Mouse (Mus musculus) layer of hippocampus, adult 2 months (tissue): ENCODE data around the gene Cbfa2t2. TPM values are rescaled to one million over a fixed set of nuclear protein-coding genes. Genes with fewer than 3 reads are reported as not detected.

Source experiments
- DNase-seq, 2 experiments: peaks; one replicate each; pipeline ENCODE4 v3.0.0; 2022; ENCODE audit warnings: low spot score in 2 of 2
- H3K27ac ChIP-seq: fragments of 200-600 bp; 2 replicates; pipeline ENCODE4 v1.8.1; 2022
- H3K4me3 ChIP-seq: fragments of 200-600 bp; 2 replicates; pipeline ENCODE4 v1.8.1; 2022; ENCODE audit warnings: mild to moderate bottlenecking
- CTCF ChIP-seq: fragments of 200-600 bp; conservative IDR thresholded peaks from 2 replicates; pipeline ENCODE4 v1.8.1; 2022; ENCODE audit warnings: antibody characterized with exemption, mild to moderate bottlenecking, moderate library complexity
- total RNA-seq, 2 experiments: library from RNA; stranded (reverse); gene quantifications; 2 replicates each; pipeline ENCODE4 v1.2.3; 2021

Gene Cbfa2t2
- total RNA-seq, 2 experiments from 2014 or later: 55.1 to 55.8 TPM

GRCm38 (mm10) chr2:154500758-154501157 is 64.5 kb downstream of the Cbfa2t2 start:
- no peak overlapping the region for H3K27ac ChIP-seq
- DNase-seq: no peak
- no peak overlapping the region for H3K4me3 ChIP-seq
- no peak for TF ChIP-seq CTCF

GRCm38 (mm10) chr2:154507076-154507475 is 70.8 kb downstream of the Cbfa2t2 start:
- DNase-seq: no peak
- H3K27ac ChIP-seq: peak overlapping the region; percentile 68
- H3K4me3 ChIP-seq: no peak overlapping the region
- TF ChIP-seq CTCF: no peak

- peak; percentile 50 for TF ChIP-seq CTCF
- peak in 1 of 2 experiments; percentile 14 for DNase-seq
- Histone ChIP-seq H3K4me3 (no peak overlapping the region), H3K27ac (peak overlapping the region; percentile 68)
Observed at GRCm38 (mm10) chr2:154507566-154508283, 71.4 kb downstream of the Cbfa2t2 start.

GRCm38 (mm10) chr2:154508450-154508849 is 72.2 kb downstream of the Cbfa2t2 start:
- Histone ChIP-seq H3K4me3 (no peak overlapping the region), H3K27ac (peak overlapping the region; percentile 68)
- TF ChIP-seq CTCF: no peak
- DNase-seq: no peak

- Histone ChIP-seq H3K4me3 (no peak overlapping the region), H3K27ac (no peak overlapping the region)
- TF ChIP-seq CTCF: no peak
- no peak for DNase-seq
Observed at GRCm38 (mm10) chr2:154510141-154510540, 73.9 kb downstream of the Cbfa2t2 start.

GRCm38 (mm10) chr2:154516944-154517343 is 80.7 kb downstream of the Cbfa2t2 start:
- no peak for DNase-seq
- no peak for TF ChIP-seq CTCF
- peak overlapping the region; percentile 44; the same call in 1 of the 2 replicates for H3K27ac ChIP-seq
- no peak overlapping the region for H3K4me3 ChIP-seq

- Histone ChIP-seq H3K4me3 (no peak overlapping the region), H3K27ac (peak overlapping the region; percentile 44; the same call in 1 of the 2 replicates)
- no peak for DNase-seq
- no peak for TF ChIP-seq CTCF
Observed at GRCm38 (mm10) chr2:154517424-154517823, 81.1 kb downstream of the Cbfa2t2 start.

- Histone ChIP-seq H3K27ac (no peak overlapping the region), H3K4me3 (no peak overlapping the region)
- no peak for DNase-seq
- no peak for TF ChIP-seq CTCF
Observed at GRCm38 (mm10) chr2:154521449-154521848, 85.2 kb downstream of the Cbfa2t2 start.

- DNase-seq: no peak
- Histone ChIP-seq H3K27ac (no peak overlapping the region), H3K4me3 (no peak overlapping the region)
- TF ChIP-seq CTCF: no peak
Observed at GRCm38 (mm10) chr2:154522334-154522733, 86.1 kb downstream of the Cbfa2t2 start.

- no peak for TF ChIP-seq CTCF
- DNase-seq: peak; percentile 38 to 80
- Histone ChIP-seq H3K4me3 (no peak overlapping the region), H3K27ac (peak overlapping the region; percentile 85)
Observed at GRCm38 (mm10) chr2:154525285-154525684, 89.0 kb downstream of the Cbfa2t2 start.

- TF ChIP-seq CTCF: no peak
- Histone ChIP-seq H3K27ac (peak overlapping the region; percentile 85), H3K4me3 (no peak overlapping the region)
- DNase-seq: no peak
Observed at GRCm38 (mm10) chr2:154526531-154526930, 90.2 kb downstream of the Cbfa2t2 start.

- no peak for DNase-seq
- Histone ChIP-seq H3K4me3 (no peak overlapping the region), H3K27ac (no peak overlapping the region; the same call in 1 of the 2 replicates)
- TF ChIP-seq CTCF: no peak
Observed at GRCm38 (mm10) chr2:154532888-154533287, 96.6 kb downstream of the Cbfa2t2 start.

GRCm38 (mm10) chr2:154534704-154535270 is 98.5 kb downstream of the Cbfa2t2 start:
- no peak for TF ChIP-seq CTCF
- DNase-seq: no peak

GRCm38 (mm10) chr2:154538310-154538709 is 102.0 kb downstream of the Cbfa2t2 start:
- no peak for TF ChIP-seq CTCF
- H3K4me3 ChIP-seq: no peak overlapping the region
- DNase-seq: peak; percentile 47 to 69
- peak overlapping the region; percentile 84 for H3K27ac ChIP-seq

More at GRCm38 (mm10) chr2:154534704-154535270, 98.5 kb downstream of the Cbfa2t2 start:
- no peak overlapping the region for H3K4me3 ChIP-seq
- no peak overlapping the region for H3K27ac ChIP-seq
